Mouse (Mus musculus): ENCODE results near the gene Pask. TPM values are rescaled to one million over a fixed set of nuclear protein-coding genes. Genes with fewer than 3 reads are reported as not detected.

The Pask gene
- total and polyA plus RNA-seq, 3 experiments = 17.4 to 19.0 TPM; not detected in 1

GRCm38 (mm10) chr1:93388906-93389305, 45.6 kb upstream of the Pask start:
- Histone ChIP-seq H3K27ac (ENCODE audit: control insufficient read depth, low read depth, low read length) (no peak overlapping the region), H3K36me3 (ENCODE audit: control insufficient read depth in 1 of 2, insufficient read depth in 2 of 2, low read length in 2 of 2) (no peaks in the 10 kb centered on the region), H3K79me2 (ENCODE audit: control insufficient read depth, insufficient read depth, low read length, poor library complexity) (no peaks in the 10 kb centered on the region), H3K9ac (ENCODE audit: control insufficient read depth, low read depth, low read length, poor library complexity, severe bottlenecking) (no peak overlapping the region), H3K4me1 (ENCODE audit: control insufficient read depth in 1 of 2, insufficient read depth in 2 of 2, low read length in 2 of 2) (0 out of 4 replicates have a peak, but pooled peaks cover 0 to 3% of the 10 kb centered on the region in 2 experiments), H3K27me3 (ENCODE audit: control insufficient read depth in 1 of 2, insufficient read depth in 2 of 2, low read length in 2 of 2) (0 out of 4 replicates have a peak, but pooled peaks cover 0 to 1% of the 10 kb centered on the region in 2 experiments), H3K9me3 (replicated peaks; ENCODE audit: insufficient read depth, low read length) (no peaks in the 10 kb centered on the region), H3K4me3 (ENCODE audit: control insufficient read depth in 1 of 2, insufficient read depth in 1 of 2, low read depth in 2 of 2, low read length in 2 of 2) (no peak overlapping the region)
- DNase-seq (ENCODE audit: low read depth, low spot score) = no peak
- no peak for TF ChIP-seq MYC (IDR thresholded peaks at IDR 0.05; ENCODE audit: low read depth, low read length)
- TF ChIP-seq E2F4 (IDR thresholded peaks at IDR 0.05; ENCODE audit: borderline replicate concordance, low read depth, low read length) = no peak
- no peak for TF ChIP-seq MXI1 (IDR thresholded peaks at IDR 0.05; ENCODE audit: low read depth, low read length)
- TF ChIP-seq USF1 (IDR thresholded peaks at IDR 0.05; ENCODE audit: low read depth, low read length) = no peak
- no peak for TF ChIP-seq ETS1 (IDR thresholded peaks at IDR 0.05; ENCODE audit: low read depth, low read length)
- no peak for TF ChIP-seq GABPA (IDR thresholded peaks at IDR 0.05; ENCODE audit: low read depth, low read length)
- TF ChIP-seq RCOR1 (IDR thresholded peaks at IDR 0.05; ENCODE audit: low read depth, low read length) = no peak
- TF ChIP-seq UBTF (IDR thresholded peaks at IDR 0.05; ENCODE audit: borderline replicate concordance, insufficient read depth, low read depth, low read length) = no peak
- no peak for TF ChIP-seq MYB (IDR thresholded peaks at IDR 0.05; ENCODE audit: low read depth, low read length)
- no peak for TF ChIP-seq BHLHE40 (IDR thresholded peaks at IDR 0.05; ENCODE audit: borderline replicate concordance, low read depth, low read length)
- no peak for TF ChIP-seq CHD2 (IDR thresholded peaks at IDR 0.05; ENCODE audit: low read length)
- no peak for TF ChIP-seq ZKSCAN1 (IDR thresholded peaks at IDR 0.05; ENCODE audit: low read depth, low read length)
- TF ChIP-seq KAT2A (conservative IDR thresholded peaks at IDR 0.05; ENCODE audit: low read depth, low read length) = no peak
- TF ChIP-seq HCFC1 (IDR thresholded peaks at IDR 0.05; ENCODE audit: low read depth, low read length) = no peak
- no peak for TF ChIP-seq MAZ (IDR thresholded peaks at IDR 0.05; ENCODE audit: low read depth, low read length)
- no peak for TF ChIP-seq SMC3 (IDR thresholded peaks at IDR 0.05; ENCODE audit: low read depth, low read length)
- TF ChIP-seq SIN3A (IDR thresholded peaks at IDR 0.05; ENCODE audit: low read length) = no peak
- no peak for TF ChIP-seq TAL1 (IDR thresholded peaks at IDR 0.05; ENCODE audit: low read length)
- no peak for TF ChIP-seq GATA1 (IDR thresholded peaks at IDR 0.05; ENCODE audit: low read depth, low read length)
- no peak for TF ChIP-seq ZMIZ1 (IDR thresholded peaks at IDR 0.05; ENCODE audit: low read depth, low read length)

GRCm38 (mm10) chr1:93387198-93387597, 43.9 kb upstream of the Pask start:
- Histone ChIP-seq H3K36me3 (ENCODE audit: control insufficient read depth in 1 of 2, insufficient read depth in 2 of 2, low read length in 2 of 2) (no peaks in the 10 kb centered on the region), H3K9ac (ENCODE audit: control insufficient read depth, low read depth, low read length, poor library complexity, severe bottlenecking) (no peak overlapping the region), H3K27ac (ENCODE audit: control insufficient read depth, low read depth, low read length) (no peak overlapping the region), H3K79me2 (ENCODE audit: control insufficient read depth, insufficient read depth, low read length, poor library complexity) (no peaks in the 10 kb centered on the region), H3K4me1 (ENCODE audit: control insufficient read depth in 1 of 2, insufficient read depth in 2 of 2, low read length in 2 of 2) (no peaks in the 10 kb centered on the region), H3K27me3 (ENCODE audit: control insufficient read depth in 1 of 2, insufficient read depth in 2 of 2, low read length in 2 of 2) (0 out of 4 replicates have a peak, but pooled peaks cover 0 to 1% of the 10 kb centered on the region in 2 experiments), H3K4me3 (ENCODE audit: control insufficient read depth in 1 of 2, insufficient read depth in 1 of 2, low read depth in 2 of 2, low read length in 2 of 2) (no peak overlapping the region), H3K9me3 (replicated peaks; ENCODE audit: insufficient read depth, low read length) (no peaks in the 10 kb centered on the region)
- no peak for TF ChIP-seq MAFK (IDR thresholded peaks at IDR 0.05; ENCODE audit: borderline replicate concordance, low read depth, low read length)
- TF ChIP-seq RCOR1 (IDR thresholded peaks at IDR 0.05; ENCODE audit: low read depth, low read length) = no peak
- TF ChIP-seq RAD21 (IDR thresholded peaks at IDR 0.05; ENCODE audit: low read depth, low read length) = no peak
- no peak for TF ChIP-seq ZMIZ1 (IDR thresholded peaks at IDR 0.05; ENCODE audit: low read depth, low read length)
- TF ChIP-seq ZC3H11A (IDR thresholded peaks at IDR 0.05; ENCODE audit: low read depth, low read length) = no peak
- no peak for TF ChIP-seq EP300 (IDR thresholded peaks at IDR 0.05; ENCODE audit: low read depth in 1 of 2, low read length in 2 of 2)
- no peak for TF ChIP-seq USF2 (IDR thresholded peaks at IDR 0.05; ENCODE audit: borderline replicate concordance in 1 of 2, insufficient read depth in 1 of 2, low read depth in 1 of 2, low read length in 2 of 2)
- no peak for TF ChIP-seq ETS1 (IDR thresholded peaks at IDR 0.05; ENCODE audit: low read depth, low read length)
- TF ChIP-seq SIN3A (IDR thresholded peaks at IDR 0.05; ENCODE audit: low read length) = no peak
- no peak for TF ChIP-seq TBP (IDR thresholded peaks at IDR 0.05; ENCODE audit: low read depth, low read length)
- TF ChIP-seq TCF12 (IDR thresholded peaks at IDR 0.05; ENCODE audit: low read depth, low read length) = no peak
- no peak for TF ChIP-seq CHD1 (IDR thresholded peaks at IDR 0.05; ENCODE audit: low read depth, low read length)
- no peak for DNase-seq (ENCODE audit: low read depth, low spot score)
